Mouse (Mus musculus) hindbrain, embryonic 10.5 days (tissue): Measurements from ENCODE around the gene Smim4. TPM values are rescaled to one million over a fixed set of nuclear protein-coding genes. Genes with fewer than 3 reads are reported as not detected.

Experiments used
- DNase-seq: peaks from one replicate; pipeline ENCODE4 v3.0.0-alpha.2; 2017; ENCODE audit warnings: low spot score
- H3K27ac ChIP-seq: fragments of 300-500 bp; sonication (generic); 2 replicates; pipeline ENCODE4 v1.5.1; 2016; ENCODE audit warnings: mild to moderate bottlenecking, moderate library complexity
- H3K27me3 ChIP-seq: fragments of 300-500 bp; sonication (generic); 2 replicates; pipeline ENCODE4 v1.6.1; 2016; ENCODE audit warnings: mild to moderate bottlenecking; ENCODE audit not compliant: poor library complexity, insufficient read depth, severe bottlenecking
- H3K36me3 ChIP-seq: fragments of 300-500 bp; sonication (generic); 2 replicates; pipeline ENCODE4 v1.6.1; 2016; ENCODE audit warnings: mild to moderate bottlenecking, moderate library complexity
- H3K4me1 ChIP-seq: fragments of 300-500 bp; sonication (generic); replicated peaks from 2 replicates; pipeline ENCODE4 v1.6.1; 2016; ENCODE audit warnings: mild to moderate bottlenecking
- H3K4me3 ChIP-seq: fragments of 300-500 bp; sonication (generic); 2 replicates; pipeline ENCODE4 v1.5.1; 2016; ENCODE audit warnings: mild to moderate bottlenecking, moderate library complexity
- H3K9me3 ChIP-seq: fragments of 300-500 bp; sonication (generic); 2 replicates; pipeline ENCODE4 v1.6.1; 2016; ENCODE audit warnings: mild to moderate bottlenecking, moderate library complexity
- WGBS: fragments of 180-500 bp; shearing (Covaris S2); methylation state at CpG from one replicate; pipeline ENCODE4 v1.1.7; 2016; 5-methylcytosine and 5-hydroxymethylcytosine counted together
- polyA plus RNA-seq: library from polyadenylated mRNA; unstranded; fragments of >200 nt; fragmentation: Nextera tagmentation; extraction: Ambion mirVana; gene quantifications from 2 replicates; pipeline ENCODE4 v1.2.1, GENCODE M21; 2016

Gene Smim4
- polyA plus RNA-seq: 67.8 and 74.2 TPM in 2 replicates

GRCm38 (mm10) chr14:31128826-31129219, at the start of gene Smim4:
Smim4 (minus strand) TSS chr14:31128956.
- WGBS: under 1% methylated on average over 33 of the region's 33 CpGs
- peak; percentile 99 for DNase-seq
- no peaks in the 10 kb centered on the region for H3K27me3 ChIP-seq
- peaks cover 76% of the 10 kb centered on the region for H3K4me1 ChIP-seq
- H3K27ac ChIP-seq: peak within 1 kb of the TSS; percentile 97
- no peaks in the 10 kb centered on the region for H3K9me3 ChIP-seq
- H3K4me3 ChIP-seq: peak within 1 kb of the TSS; percentile 98
- H3K36me3 ChIP-seq: peaks cover 36% of the 10 kb centered on the region

GRCm38 (mm10) chr14:31177715-31178114, 49.0 kb upstream of the Smim4 start:
- WGBS: 95% methylated on average over 5 of the region's 5 CpGs
- Histone ChIP-seq H3K27me3 (no peaks in the 10 kb centered on the region), H3K4me1 (no peaks in the 10 kb centered on the region), H3K36me3 (peaks cover 100% of the 10 kb centered on the region), H3K4me3 (no peak overlapping the region), H3K9me3 (no peaks in the 10 kb centered on the region), H3K27ac (no peak overlapping the region)
- DNase-seq: no peak

GRCm38 (mm10) chr14:31177287-31177686, 48.5 kb upstream of the Smim4 start:
- Histone ChIP-seq H3K4me1 (no peaks in the 10 kb centered on the region), H3K4me3 (no peak overlapping the region), H3K36me3 (peaks cover 100% of the 10 kb centered on the region), H3K27ac (no peak overlapping the region), H3K9me3 (no peaks in the 10 kb centered on the region), H3K27me3 (no peaks in the 10 kb centered on the region)
- 94% methylated on average over 16 of the region's 16 CpGs for WGBS
- no peak for DNase-seq

- Histone ChIP-seq H3K9me3 (no peaks in the 10 kb centered on the region), H3K27ac (no peak overlapping the region), H3K36me3 (peaks cover 89% of the 10 kb centered on the region), H3K4me3 (no peak overlapping the region), H3K4me1 (peaks cover 6% of the 10 kb centered on the region; the same call in 1 of the 2 replicates), H3K27me3 (no peaks in the 10 kb centered on the region)
- no peak for DNase-seq
- 96% methylated on average over 7 of the region's 7 CpGs for WGBS
These were observed 44.8 kb upstream of the Smim4 start for GRCm38 (mm10) chr14:31173537-31173936.

- H3K4me1 ChIP-seq: peaks cover 10% of the 10 kb centered on the region; the same call in 1 of the 2 replicates
- H3K9me3 ChIP-seq: no peaks in the 10 kb centered on the region
- no peak overlapping the region for H3K27ac ChIP-seq
- no peak for DNase-seq
- no peak overlapping the region for H3K4me3 ChIP-seq
- H3K27me3 ChIP-seq: no peaks in the 10 kb centered on the region
- H3K36me3 ChIP-seq: peaks cover 83% of the 10 kb centered on the region
- WGBS: 90% methylated on average over 18 of the region's 18 CpGs
These were observed 44.2 kb upstream of the Smim4 start for GRCm38 (mm10) chr14:31172781-31173455.

- Histone ChIP-seq H3K9me3 (no peaks in the 10 kb centered on the region), H3K4me1 (peaks cover 10% of the 10 kb centered on the region), H3K27me3 (no peaks in the 10 kb centered on the region), H3K4me3 (no peak overlapping the region), H3K36me3 (peaks cover 72% of the 10 kb centered on the region), H3K27ac (no peak overlapping the region)
- WGBS: 96% methylated on average over 15 of the region's 15 CpGs
- no peak for DNase-seq
These were observed 43.1 kb upstream of the Smim4 start for GRCm38 (mm10) chr14:31171821-31172220.

- Histone ChIP-seq H3K27ac (no peak overlapping the region; the same call in 1 of the 2 replicates), H3K4me1 (peaks cover 13% of the 10 kb centered on the region), H3K27me3 (no peaks in the 10 kb centered on the region), H3K4me3 (no peak overlapping the region), H3K36me3 (peaks cover 68% of the 10 kb centered on the region), H3K9me3 (no peaks in the 10 kb centered on the region)
- no peak for DNase-seq
- 92% methylated on average over 11 of the region's 11 CpGs for whole genome bisulfite sequencing
These were observed 42.6 kb upstream of the Smim4 start for GRCm38 (mm10) chr14:31171386-31171785.

GRCm38 (mm10) chr14:31170963-31171362, 42.2 kb upstream of the Smim4 start:
- Histone ChIP-seq H3K4me3 (no peak overlapping the region), H3K4me1 (peaks cover 18% of the 10 kb centered on the region), H3K27ac (no peak overlapping the region; the same call in 1 of the 2 replicates), H3K27me3 (no peaks in the 10 kb centered on the region), H3K36me3 (peaks cover 63% of the 10 kb centered on the region), H3K9me3 (no peaks in the 10 kb centered on the region)
- no peak for DNase-seq
- WGBS: 91% methylated on average over 13 of the region's 13 CpGs

- no peaks in the 10 kb centered on the region for H3K9me3 ChIP-seq
- no peak overlapping the region for H3K27ac ChIP-seq
- H3K4me1 ChIP-seq: peaks cover 27% of the 10 kb centered on the region
- WGBS: 85% methylated on average over 6 of the region's 6 CpGs
- H3K4me3 ChIP-seq: no peak overlapping the region
- no peaks in the 10 kb centered on the region for H3K27me3 ChIP-seq
- no peak for DNase-seq
- peaks cover 49% of the 10 kb centered on the region for H3K36me3 ChIP-seq
These were observed 40.8 kb upstream of the Smim4 start for GRCm38 (mm10) chr14:31169508-31169907.

- no peak for DNase-seq
- H3K27me3 ChIP-seq: no peaks in the 10 kb centered on the region
- H3K4me3 ChIP-seq: peak within 1 kb of the TSS; percentile 20
- whole genome bisulfite sequencing: 55% methylated on average over 10 of the region's 10 CpGs
- H3K9me3 ChIP-seq: no peaks in the 10 kb centered on the region
- H3K4me1 ChIP-seq: peaks cover 27% of the 10 kb centered on the region
- peak within 1 kb of the TSS; percentile 1; the same call in 1 of the 2 replicates for H3K27ac ChIP-seq
- H3K36me3 ChIP-seq: peaks cover 38% of the 10 kb centered on the region
These were observed 39.7 kb upstream of the Smim4 start, which contains the start of gene Stab1 for GRCm38 (mm10) chr14:31168425-31168824. Stab1 (minus strand) TSS chr14:31168641.

GRCm38 (mm10) chr14:31166827-31167226, 38.1 kb upstream of the Smim4 start:
- WGBS: 72% methylated on average over 9 of the region's 9 CpGs
- peak overlapping the region; percentile 1; the same call in 1 of the 2 replicates for H3K27ac ChIP-seq

GRCm38 (mm10) chr14:31165991-31166630, 37.4 kb upstream of the Smim4 start:
- peaks cover 28% of the 10 kb centered on the region for H3K4me1 ChIP-seq
- peak overlapping the region; percentile 14; the same call in 1 of the 2 replicates for H3K4me3 ChIP-seq
- no peaks in the 10 kb centered on the region for H3K27me3 ChIP-seq
- WGBS: 69% methylated on average over 10 of the region's 10 CpGs
- H3K27ac ChIP-seq: no peak overlapping the region; the same call in 1 of the 2 replicates
- DNase-seq: no peak
- no peaks in the 10 kb centered on the region for H3K9me3 ChIP-seq
- peaks cover 15% of the 10 kb centered on the region for H3K36me3 ChIP-seq

More at GRCm38 (mm10) chr14:31166827-31167226, 38.1 kb upstream of the Smim4 start:
- peak overlapping the region; percentile 20; the same call in 1 of the 2 replicates for H3K4me3 ChIP-seq
- H3K4me1 ChIP-seq: peaks cover 31% of the 10 kb centered on the region
- DNase-seq: no peak
- peaks cover 22% of the 10 kb centered on the region for H3K36me3 ChIP-seq
- H3K27me3 ChIP-seq: no peaks in the 10 kb centered on the region
- H3K9me3 ChIP-seq: no peaks in the 10 kb centered on the region

GRCm38 (mm10) chr14:31165458-31165857, 36.7 kb upstream of the Smim4 start:
- 54% methylated on average over 7 of the region's 7 CpGs for WGBS
- peaks cover 8% of the 10 kb centered on the region for H3K36me3 ChIP-seq
- DNase-seq: no peak
- no peaks in the 10 kb centered on the region for H3K9me3 ChIP-seq
- peak overlapping the region; percentile 56; the same call in 1 of the 2 replicates for H3K27ac ChIP-seq
- no peaks in the 10 kb centered on the region for H3K27me3 ChIP-seq
- no peak overlapping the region for H3K4me3 ChIP-seq
- peaks cover 29% of the 10 kb centered on the region for H3K4me1 ChIP-seq
